Comparison of ENCODE assay signal across 8 mouse cellular contexts in the genomic region with DNA sequence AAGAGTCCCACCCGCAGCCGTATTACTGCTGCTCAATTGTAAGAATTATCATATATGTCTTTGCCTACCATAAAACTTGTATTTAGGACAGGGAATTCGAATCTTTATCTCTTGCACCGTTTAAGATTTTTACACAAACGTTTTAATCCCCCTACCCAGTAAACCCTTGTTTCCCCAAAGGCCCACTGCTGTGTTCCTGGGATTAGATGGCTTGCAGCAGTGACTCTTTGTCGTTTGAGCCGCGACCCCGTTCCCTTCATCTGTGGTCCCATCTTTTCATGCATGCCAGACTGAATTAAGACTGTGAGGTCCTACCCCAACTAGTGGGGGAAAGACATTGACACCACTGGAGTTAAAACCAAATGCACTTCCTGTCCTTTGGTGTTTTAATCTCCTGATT. TPM values are rescaled to one million over a fixed set of nuclear protein-coding genes. Genes with fewer than 3 reads are reported as not detected.
DNase-seq lines count a peak whose midpoint lies in the region; ATAC-seq and TF ChIP-seq lines count a peak whose summit lies in the region.

No protein-coding gene starts in this region.

- DNase-seq in embryo, embryonic 10 days (ENCODE audit: low spot score): peak; percentile 48
- no peak for DNase-seq in embryo, embryonic 9.5 days (ENCODE audit: extremely low spot score)
- DNase-seq in spleen, adult 2 months (ENCODE audit: low read depth in 1 of 2, low spot score in 2 of 2): no peak
- no peak for DNase-seq in spleen, adult 12 weeks (ENCODE audit: low spot score)
- DNase-seq in urinary bladder, postnatal 25 days (ENCODE audit: low spot score): no peak
- DNase-seq in layer of hippocampus, adult 9-11 months: no peak

- peak overlapping the region; percentile 63; the same call in 1 of the 2 replicates for H3K27ac ChIP-seq in spleen, adult 2 months (ENCODE audit: insufficient read depth, low read length)
- H3K27ac ChIP-seq in liver, embryonic 12.5 days: peak overlapping the region; percentile 73
- peak overlapping the region; percentile 97 for H3K27ac ChIP-seq in stomach, embryonic 16.5 days (ENCODE audit: low read length)

- H3K4me3 ChIP-seq in spleen, adult 2 months (ENCODE audit: extremely low read depth, insufficient read depth, insufficient read length): peak overlapping the region; percentile 68
- peak overlapping the region; percentile 81 for H3K4me3 ChIP-seq in liver, embryonic 12.5 days
- H3K4me3 ChIP-seq in stomach, embryonic 16.5 days (replicated peaks; ENCODE audit: low read length): peak overlapping the region; percentile 77

- peaks cover 2% of the 10 kb centered on the region; the same call in 1 of the 2 replicates for H3K4me1 ChIP-seq in spleen, adult 2 months (ENCODE audit: control insufficient read depth, insufficient read depth, insufficient read length)
- peaks cover 28% of the 10 kb centered on the region for H3K4me1 ChIP-seq in liver, embryonic 12.5 days
- H3K4me1 ChIP-seq in stomach, embryonic 16.5 days (ENCODE audit: control insufficient read depth, insufficient read depth, low read length): peaks cover 14% of the 10 kb centered on the region

- no peak for TF ChIP-seq CTCF in spleen, adult 2 months (IDR thresholded peaks at IDR 0.05; ENCODE audit: extremely low read depth, insufficient read depth, insufficient read length, insufficient replicate concordance)

- no peak for TF ChIP-seq POLR2A in spleen, adult 2 months (IDR thresholded peaks at IDR 0.05; ENCODE audit: low read depth, low read length)

- ATAC-seq in liver, embryonic 12.5 days: no peak
- ATAC-seq in stomach, embryonic 16.5 days (ENCODE audit: insufficient read depth, low FRiP score): no peak

- peak overlapping the region; percentile 84 for H3K9ac ChIP-seq in liver, embryonic 12.5 days
- peak overlapping the region; percentile 92 for H3K9ac ChIP-seq in stomach, embryonic 16.5 days (ENCODE audit: low read length)

- H3K27me3 ChIP-seq in spleen, adult 2 months (ENCODE audit: control insufficient read depth, insufficient read depth, low read length): no peaks in the 10 kb centered on the region
- H3K27me3 ChIP-seq in liver, embryonic 12.5 days (replicated peaks): peaks cover 19% of the 10 kb centered on the region
- no peaks in the 10 kb centered on the region for H3K27me3 ChIP-seq in stomach, embryonic 16.5 days (ENCODE audit: control insufficient read depth, insufficient read depth, low read length)

- 9% methylated on average over 9 of the region's 9 CpGs for WGBS in spleen, adult 2 months
- 9% methylated on average over 9 of the region's 9 CpGs for WGBS in liver, embryonic 12.5 days (ENCODE audit: insufficient replicate concordance)
- 6% methylated on average over 9 of the region's 9 CpGs for WGBS in stomach, embryonic 16.5 days

- H3K36me3 ChIP-seq in spleen, adult 2 months (ENCODE audit: control insufficient read depth, insufficient read depth, low read length): peaks cover 14% of the 10 kb centered on the region
- H3K36me3 ChIP-seq in liver, embryonic 12.5 days: peaks cover 32% of the 10 kb centered on the region
- H3K36me3 ChIP-seq in stomach, embryonic 16.5 days (ENCODE audit: control insufficient read depth, insufficient read depth, low read length): peaks cover 14% of the 10 kb centered on the region

- H3K4me2 ChIP-seq in liver, embryonic 12.5 days: peak overlapping the region; percentile 98
- peak overlapping the region; percentile 88 for H3K4me2 ChIP-seq in stomach, embryonic 16.5 days (ENCODE audit: low read depth, low read length)

- no peaks in the 10 kb centered on the region for H3K9me3 ChIP-seq in liver, embryonic 12.5 days (replicated peaks)
- no peaks in the 10 kb centered on the region for H3K9me3 ChIP-seq in stomach, embryonic 16.5 days (replicated peaks; ENCODE audit: control insufficient read depth, low read length)

RNA-seq across cellular contexts. Expression of a gene that starts 0.9 kb away (rescaled TPM):
- polyA plus RNA-seq in spleen, adult 2 months (2012; rRNA removed): 19.0 and 19.9 TPM in 2 replicates
- 238 and 246 TPM in 2 replicates for polyA plus RNA-seq in liver, embryonic 12.5 days (2016; fragmentation: Nextera tagmentation; extraction: Ambion mirVana)
- 480 and 562 TPM in 2 replicates for polyA plus RNA-seq in stomach, embryonic 16.5 days (2015; fragmentation: Nextera tagmentation; extraction: Ambion mirVana)

RNA-seq across cellular contexts. Expression of a gene that starts 16.7 kb away (rescaled TPM):
- polyA plus RNA-seq in spleen, adult 2 months (2012; rRNA removed): 28.4 and 38.1 TPM in 2 replicates
- polyA plus RNA-seq in liver, embryonic 12.5 days (2016; fragmentation: Nextera tagmentation; extraction: Ambion mirVana): 26.0 and 30.9 TPM in 2 replicates
- 55.4 and 63.1 TPM in 2 replicates for polyA plus RNA-seq in stomach, embryonic 16.5 days (2015; fragmentation: Nextera tagmentation; extraction: Ambion mirVana)

RNA-seq across cellular contexts. Expression of a gene that starts 46.1 kb away (rescaled TPM):
- 32.8 and 41.9 TPM in 2 replicates for polyA plus RNA-seq in spleen, adult 2 months (2012; rRNA removed)
- polyA plus RNA-seq in liver, embryonic 12.5 days (2016; fragmentation: Nextera tagmentation; extraction: Ambion mirVana): 26.6 and 27.6 TPM in 2 replicates
- 68.6 and 70.0 TPM in 2 replicates for polyA plus RNA-seq in stomach, embryonic 16.5 days (2015; fragmentation: Nextera tagmentation; extraction: Ambion mirVana)

Comparison
In these comparisons a context has a peak if more than half of its experiments do, and no peak if none do; other contexts are left out.
1. RNA of a gene that starts 0.9 kb away (polyA plus RNA-seq): 480 to 562 TPM in stomach, embryonic 16.5 days and 238 to 246 TPM in liver, embryonic 12.5 days; 19.0 to 19.9 TPM in spleen, adult 2 months; every median in the first group is over 10 times any median in the second.
2. Peak in every context shown above with its lines, with median percentiles within 50 percentile points of each other: H3K27ac ChIP-seq and H3K4me3 ChIP-seq.